Mouse (Mus musculus) gonadal fat pad, adult 2 months (tissue): ENCODE data around the gene Frmd5. TPM values are rescaled to one million over a fixed set of nuclear protein-coding genes. Genes with fewer than 3 reads are reported as not detected.
A peak's percentile ranks its signal among the peaks of the same experiment; 100 is the strongest.
"Not testable (repeated sequence)": the region's sequence is repeated elsewhere in the genome, so short reads cannot be mapped to it uniquely, and the experiment has no call there.

Experiments
- DNase-seq: peaks from one replicate; pipeline ENCODE4 v3.0.0-alpha.2; 2012; ENCODE audit warnings: low read depth
- polyA plus RNA-seq: library from polyadenylated mRNA; depleted of rRNA; stranded (reverse); fragments of >200 nt; gene quantifications from 2 replicates; pipeline ENCODE4 v1.2.3, GENCODE M21; 2012; rRNA removed

The Frmd5 gene
- polyA plus RNA-seq, result 2.4 and 2.6 TPM in 2 replicates

DNA sequence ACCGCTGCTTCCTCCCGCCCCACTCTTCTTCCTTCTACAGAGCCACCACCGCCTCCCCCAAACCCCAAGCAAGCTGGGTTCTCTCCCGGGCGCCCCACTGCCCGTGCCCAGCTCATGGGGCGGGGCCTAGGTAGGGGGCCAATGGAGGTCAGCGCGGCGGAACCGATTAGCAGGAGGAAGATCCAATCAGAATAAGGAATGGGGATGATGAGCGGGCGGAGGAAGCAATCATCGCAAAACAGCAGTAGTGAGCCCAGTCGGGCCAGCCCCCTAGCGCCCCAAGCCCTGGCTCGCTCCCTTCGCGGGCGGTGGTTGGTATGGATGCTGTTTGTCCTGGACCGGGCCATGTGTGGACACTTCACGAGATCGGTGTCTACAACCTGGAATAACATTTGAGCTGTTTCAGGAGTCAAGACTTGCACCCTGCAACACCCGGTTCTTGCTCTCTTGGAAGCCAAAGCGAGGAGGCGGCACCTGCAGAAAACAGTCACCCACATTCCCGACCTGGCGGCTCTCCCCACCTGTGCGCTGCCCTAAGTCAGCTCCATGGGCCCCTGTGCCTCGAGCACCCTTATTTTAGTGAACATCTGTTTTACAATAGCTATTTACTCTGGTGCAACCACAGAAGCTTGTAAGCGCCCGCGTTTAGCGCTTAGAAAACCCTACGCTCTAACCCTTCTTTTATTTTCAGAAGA, at the start of gene Frmd5:
Gene Frmd5, minus strand, starts transcription at position 129 of the 695 bp plus-strand sequence.
- peak; percentile 26 for DNase-seq

DNA sequence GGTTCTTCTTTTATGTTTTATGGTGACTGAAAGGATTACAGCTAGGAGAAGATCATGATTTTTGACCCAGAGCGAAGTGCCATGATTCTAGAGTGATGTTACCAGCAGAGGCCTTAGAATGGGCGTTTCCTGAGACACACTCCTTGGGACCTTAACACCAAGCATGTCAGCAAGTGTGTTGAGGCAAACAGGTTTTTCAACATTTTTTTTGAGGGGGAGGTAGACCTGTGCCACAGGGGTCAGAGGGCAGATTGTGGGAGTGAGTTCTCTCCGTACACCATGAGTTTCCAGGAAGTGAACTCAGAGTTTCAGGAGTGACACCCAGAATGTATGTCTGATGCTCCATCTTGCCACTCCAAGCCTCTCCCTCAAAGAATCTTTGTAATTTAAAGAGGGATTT, 47.1 kb upstream of the Frmd5 start:
- DNase-seq, result no peak

DNA sequence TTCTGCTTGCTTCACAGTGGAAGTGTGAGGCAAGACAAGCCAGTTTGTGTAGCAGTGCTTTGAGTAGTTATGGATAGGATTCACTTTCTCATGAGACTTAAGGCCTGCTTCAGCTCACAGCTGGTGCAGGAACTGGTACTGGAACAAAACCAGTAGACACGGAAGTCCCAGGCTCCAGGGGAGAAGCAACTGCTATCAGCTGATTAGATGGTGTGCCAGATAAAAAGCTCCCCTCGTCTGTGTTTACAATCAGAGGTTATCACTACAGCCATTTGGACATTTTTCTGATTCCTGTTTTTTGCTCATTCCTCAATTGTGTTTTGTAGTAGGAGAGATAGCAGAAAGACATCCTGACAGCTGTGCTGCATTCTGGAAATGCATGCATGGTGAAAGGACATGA, 45.2 kb upstream of the Frmd5 start:
- DNase-seq, result no peak

DNA sequence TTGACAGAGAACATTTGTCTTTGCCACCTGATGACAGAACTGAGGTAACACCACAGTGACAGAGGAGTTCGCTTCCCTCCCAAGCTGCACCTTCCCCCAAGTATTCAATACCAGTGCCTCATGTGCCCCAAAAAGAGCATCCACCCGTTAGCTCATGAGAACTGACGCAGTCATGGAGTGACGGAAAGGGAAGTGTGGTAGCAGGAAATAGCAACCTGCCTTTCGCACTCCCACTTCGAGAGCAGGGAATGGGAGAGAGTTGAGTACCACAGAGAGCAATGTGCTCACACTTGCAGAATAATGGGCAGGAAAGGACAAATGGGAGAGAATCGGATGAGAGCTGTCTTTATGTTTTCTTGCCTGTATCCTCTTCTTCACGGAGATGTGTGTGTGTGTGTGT, 39.2 kb upstream of the Frmd5 start:
- no peak for DNase-seq

DNA sequence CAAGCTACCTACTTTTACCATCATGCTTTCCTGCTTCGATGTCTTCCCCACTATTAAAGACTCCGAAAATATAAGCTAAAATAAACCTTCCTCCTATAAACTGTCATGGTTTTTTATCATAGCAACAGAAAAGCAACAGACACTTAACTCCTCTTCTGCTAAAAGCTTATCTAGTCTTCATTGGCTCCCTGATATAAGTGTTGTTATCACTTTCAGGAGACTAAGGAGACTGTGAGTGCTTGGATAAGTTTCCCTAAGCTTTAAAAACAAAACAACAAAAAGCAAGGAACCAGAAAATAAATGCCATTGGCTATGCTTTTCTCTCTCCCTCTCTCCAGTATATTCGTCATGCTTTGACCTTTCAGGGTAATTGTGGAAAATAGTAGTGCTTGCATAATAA, 35.4 kb upstream of the Frmd5 start:
- DNase-seq, result no peak

DNA sequence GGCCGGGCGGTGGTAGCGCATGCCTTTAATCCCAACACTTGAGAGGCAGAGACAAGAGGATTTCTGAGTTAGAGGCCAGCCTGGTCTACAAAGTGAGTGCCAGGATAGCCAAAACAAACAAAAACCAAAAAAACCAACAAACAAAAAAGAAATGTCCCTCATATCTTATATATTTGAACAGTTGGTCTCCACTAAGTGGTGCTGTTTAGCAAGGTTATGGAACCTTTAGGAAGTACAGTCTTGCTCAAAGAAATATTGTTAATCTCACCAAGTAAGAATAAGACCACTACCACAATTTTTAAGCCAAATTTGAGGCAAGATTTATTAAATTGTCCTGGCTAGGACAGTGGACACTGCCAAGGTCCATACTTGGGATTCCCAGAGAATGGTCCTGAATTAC, 34.6 kb upstream of the Frmd5 start:
- DNase-seq, result no peak

DNA sequence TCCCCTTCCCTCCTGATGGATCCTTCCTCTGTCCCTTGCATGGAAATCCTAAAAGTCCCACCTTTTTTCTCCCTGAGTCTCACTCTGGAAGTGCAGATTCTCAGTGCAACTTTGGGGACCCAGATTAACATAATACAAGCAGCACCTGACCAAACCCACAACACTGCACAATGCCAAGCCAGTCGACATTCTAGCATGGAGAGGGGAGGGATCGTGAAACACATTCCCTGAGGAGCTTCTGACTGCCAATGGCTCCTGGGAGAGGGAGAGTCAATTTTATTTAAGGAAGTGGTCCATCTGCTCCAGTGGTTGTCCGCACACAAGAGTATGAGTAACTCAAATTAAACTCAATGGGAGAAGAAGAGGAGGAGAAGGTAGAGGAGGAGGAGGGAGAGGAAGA, 28.0 kb upstream of the Frmd5 start:
- no peak for DNase-seq

DNA sequence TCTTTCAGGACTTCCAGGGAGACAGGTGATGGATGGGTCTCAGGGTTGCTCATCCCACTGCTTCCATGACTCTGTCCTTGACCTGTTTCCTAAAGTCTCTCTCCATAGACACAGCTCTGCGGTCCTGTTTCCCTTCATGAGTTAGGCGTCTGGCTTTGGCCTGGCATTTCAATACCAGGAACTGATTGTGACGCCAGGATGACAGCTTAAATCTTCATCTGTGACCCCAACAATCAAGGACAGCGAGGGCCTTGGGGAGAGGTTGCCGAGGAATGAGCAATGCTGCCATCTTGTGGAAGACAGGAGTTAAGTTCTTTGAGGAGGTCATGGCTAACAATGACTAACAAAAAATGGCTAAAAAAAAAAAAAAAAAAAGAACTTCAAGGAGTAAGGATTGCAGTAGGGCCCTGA, 25.6 kb upstream of the Frmd5 start:
- no peak for DNase-seq

DNA sequence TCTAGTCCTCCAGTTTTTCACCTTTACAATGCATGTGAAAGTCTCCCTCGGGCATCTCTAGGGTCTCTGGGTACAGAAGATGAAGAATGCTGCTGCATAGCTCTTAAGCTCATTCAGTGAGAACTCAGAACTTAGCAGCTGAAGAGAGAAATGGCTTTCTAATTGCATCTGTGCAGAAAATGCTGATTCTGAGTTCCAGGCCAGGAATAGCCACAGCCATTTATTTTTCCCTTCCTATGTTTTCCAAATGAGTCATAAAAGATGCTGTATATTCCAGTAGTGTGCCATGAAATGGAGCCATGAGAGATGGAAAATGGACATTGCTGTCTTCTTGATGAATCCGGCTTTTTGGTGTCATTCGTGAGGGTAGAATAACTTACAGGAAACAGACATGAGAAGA, 21.5 kb upstream of the Frmd5 start:
- DNase-seq, result no peak

DNA sequence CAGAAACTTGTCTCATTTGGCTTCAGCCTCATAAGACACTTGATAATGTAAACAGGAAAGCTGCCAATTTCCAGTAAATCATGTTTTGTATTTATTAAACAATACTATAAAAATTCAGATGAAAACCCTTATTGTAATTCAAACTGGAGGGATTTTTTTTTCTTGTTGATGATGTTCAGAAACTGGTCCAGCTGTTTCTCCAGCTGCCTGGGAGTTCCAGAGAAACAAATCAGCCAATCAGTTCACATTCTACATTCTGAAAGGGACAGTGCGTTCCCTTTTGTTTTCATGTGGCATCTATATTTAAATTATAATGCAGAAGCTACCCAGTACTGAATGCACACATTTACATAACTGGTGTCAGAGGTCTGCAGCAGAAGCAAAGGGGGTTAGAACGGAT, 19.3 kb upstream of the Frmd5 start:
- DNase-seq, result no peak

DNA sequence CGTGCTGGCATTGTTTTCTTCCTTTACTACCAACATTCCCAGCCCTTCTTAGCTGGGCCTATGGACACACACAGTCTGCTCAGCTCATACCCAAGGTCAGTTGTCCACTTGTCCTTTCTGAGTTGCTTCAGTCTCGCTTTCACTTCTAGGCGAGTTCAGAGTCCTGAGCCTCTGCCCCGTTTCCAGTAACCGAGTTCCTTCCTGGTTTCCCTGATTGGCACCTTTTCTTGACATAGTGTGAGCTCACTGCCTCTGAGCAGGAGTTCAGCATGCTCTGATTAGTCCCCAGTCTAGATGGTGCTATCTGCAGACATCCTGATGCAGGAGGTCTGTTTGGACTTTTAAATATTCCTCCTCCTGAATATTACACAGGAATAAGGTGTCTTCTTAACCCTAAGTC, 17.8 kb upstream of the Frmd5 start:
- DNase-seq, result no peak

DNA sequence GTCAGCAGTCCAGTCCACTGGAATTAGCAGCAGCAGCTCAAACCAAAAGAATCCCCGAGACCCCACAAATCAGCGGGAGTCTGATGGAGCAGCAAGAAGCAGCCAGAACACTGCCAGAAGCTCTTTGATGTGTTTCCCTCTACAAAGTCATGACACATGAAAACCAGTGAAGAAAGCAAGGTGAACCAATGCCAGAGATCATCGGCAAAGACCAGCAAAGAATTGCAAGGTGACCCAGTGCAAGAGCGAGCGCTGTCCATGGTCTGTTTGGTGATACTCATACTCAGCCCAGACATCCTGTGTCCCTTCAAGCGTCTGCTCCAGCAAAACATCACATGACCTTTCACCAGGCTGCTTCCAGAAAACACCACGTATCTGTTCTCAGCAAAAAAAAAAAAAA, 14.9 kb upstream of the Frmd5 start:
- no peak for DNase-seq

DNA sequence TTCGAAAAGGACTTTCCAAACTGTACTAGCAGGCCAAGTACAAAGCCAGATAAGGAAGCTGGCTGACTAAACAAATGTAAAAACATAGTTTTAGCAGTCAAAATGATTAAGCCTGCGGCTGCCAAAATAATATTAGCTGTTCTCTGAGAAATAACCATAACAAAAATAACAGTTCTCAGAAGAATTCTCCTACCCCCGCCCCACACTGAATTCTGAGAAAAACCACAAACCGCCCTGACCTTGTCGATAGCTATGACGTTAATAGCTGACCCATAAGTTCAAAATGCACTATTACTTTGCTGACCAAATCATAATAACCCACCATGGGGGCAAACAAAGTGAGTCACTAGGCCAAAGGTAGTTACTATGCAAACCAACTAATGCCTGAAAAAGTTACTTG, 4.0 kb upstream of the Frmd5 start:
- not testable (repeated sequence) for DNase-seq

DNA sequence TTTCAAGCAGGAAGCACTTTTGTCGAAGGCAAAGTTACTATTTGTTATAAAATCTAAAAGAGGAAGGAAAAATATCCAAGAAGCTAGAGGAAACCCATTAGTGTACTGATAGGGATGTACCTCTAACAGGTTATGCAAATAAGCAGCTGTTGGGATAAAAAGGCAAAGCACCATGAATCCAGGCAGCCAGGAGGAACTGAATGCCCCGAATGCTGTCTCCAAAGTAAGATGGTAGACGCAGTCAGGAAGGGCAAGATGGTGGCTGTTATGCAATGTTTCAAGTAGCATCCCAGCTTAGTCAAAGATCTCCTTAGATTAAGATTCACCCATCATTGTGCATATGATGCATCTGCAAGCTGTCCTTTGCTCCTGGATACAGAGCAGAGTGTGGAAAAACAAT, 2.2 kb upstream of the Frmd5 start:
- no peak for DNase-seq

DNA sequence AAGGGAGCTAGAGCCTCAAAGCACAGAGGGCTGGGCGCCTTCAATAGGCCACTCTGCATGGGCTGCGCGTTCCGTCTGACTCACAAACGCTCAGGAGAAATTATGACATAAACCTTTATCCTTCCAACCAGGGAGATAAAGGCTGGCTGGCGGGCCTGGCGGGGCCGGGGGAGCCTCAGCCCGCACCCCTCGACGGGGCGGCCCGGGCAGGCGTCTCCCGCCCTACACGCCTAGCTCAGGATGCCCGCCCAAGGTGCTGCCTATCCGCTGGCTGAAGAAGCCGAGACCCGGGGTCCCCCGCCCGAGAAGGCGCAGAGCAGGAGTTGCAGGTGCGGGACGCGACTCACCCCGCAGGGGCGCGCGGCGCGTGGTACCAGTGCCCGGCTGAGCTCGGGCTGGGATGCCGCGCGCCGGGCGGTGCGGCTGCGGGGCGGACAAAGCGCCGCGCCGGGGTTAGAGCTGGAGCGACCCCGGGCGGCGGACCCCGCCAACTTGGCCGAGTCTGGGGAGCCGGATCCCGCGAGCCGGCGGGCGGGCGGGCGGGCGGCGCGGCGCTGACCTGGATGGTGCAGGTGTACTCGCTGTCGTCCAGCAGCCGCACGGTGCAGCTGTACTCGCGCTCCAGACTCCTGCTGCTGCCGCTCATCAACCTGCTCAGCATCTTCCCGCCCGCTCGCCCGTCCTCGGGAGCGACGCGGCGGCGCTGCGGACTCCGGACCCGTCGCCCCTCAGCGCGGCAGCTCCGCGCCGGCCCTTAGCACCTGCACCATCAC, 530 bp downstream of the Frmd5 start:
- DNase-seq, result no peak

DNA sequence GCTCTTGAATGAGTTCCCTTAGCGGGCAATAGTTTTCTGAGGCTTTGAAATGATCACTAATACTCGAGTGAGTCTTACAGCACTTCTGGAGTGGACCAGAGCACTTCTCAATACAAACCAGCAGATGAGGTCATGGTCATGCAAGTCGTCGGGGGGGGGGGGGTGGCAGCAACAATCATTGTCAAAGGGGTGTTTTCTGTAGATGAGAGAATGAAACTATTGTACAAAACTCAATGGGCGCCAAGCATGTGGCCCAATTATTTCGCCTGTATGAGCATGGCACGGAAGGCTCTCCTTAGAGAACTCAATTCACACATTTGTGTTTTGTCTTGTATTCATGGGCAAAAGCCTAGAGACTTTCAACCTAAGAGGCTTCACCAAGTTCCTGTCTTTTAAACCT, 7.8 kb downstream of the Frmd5 start:
- no peak for DNase-seq

DNA sequence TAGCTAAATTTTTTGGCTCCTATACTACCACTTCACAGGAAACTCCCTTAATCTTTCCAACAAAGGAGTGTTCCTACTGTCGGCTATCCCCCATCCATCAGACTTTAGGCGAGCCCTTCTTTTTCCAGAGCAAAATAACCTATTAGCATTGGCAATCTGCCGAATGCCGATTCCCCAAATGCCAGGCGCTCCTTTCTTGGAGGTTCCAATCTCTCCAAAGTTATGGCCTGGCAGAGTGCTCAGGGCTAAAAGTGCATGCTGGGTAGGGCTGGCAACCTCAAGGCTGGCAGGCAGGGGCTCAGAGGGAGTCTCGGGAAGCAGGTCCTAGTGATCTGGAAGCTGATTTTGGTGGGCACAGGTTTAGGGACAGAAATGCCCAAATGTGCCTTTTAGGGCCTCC, 10.9 kb downstream of the Frmd5 start:
- no peak for DNase-seq

DNA sequence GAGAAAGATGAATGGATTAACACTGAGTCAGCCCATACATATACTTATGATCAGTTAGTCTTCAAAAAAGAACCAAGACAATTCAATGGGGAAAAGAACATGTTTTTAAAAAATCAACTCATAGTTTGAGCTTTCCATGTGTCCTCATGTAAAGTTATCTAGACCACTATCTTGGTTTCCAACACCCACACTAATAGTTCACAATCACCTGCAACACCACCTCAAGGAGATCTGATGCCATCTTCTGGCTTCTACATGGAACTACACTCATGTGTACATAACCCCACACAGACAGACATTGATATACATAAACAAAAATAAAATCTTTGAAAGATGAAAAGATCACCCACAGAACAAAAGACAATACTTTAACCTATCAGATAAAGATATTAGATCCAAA, 17.1 kb downstream of the Frmd5 start:
- DNase-seq, result no peak

DNA sequence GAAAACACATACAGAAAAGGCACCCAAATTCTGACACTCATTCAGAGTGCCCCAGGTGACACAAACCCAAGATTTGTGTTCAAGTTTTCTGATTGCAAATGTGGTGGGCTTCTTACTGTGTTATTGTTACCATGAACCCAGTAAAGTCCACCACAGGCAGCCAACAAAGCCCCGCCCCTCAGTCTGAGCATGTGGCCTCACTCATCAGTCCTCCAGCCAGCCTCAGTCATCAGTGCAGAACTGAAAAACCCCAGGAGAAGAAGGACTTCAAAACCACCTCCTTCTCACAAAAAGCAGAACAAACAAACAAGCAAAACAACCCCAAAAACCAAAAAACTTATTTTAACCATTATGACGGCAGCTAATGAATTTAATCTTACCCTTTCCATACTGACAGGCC, 18.5 kb downstream of the Frmd5 start:
- DNase-seq, result no peak

DNA sequence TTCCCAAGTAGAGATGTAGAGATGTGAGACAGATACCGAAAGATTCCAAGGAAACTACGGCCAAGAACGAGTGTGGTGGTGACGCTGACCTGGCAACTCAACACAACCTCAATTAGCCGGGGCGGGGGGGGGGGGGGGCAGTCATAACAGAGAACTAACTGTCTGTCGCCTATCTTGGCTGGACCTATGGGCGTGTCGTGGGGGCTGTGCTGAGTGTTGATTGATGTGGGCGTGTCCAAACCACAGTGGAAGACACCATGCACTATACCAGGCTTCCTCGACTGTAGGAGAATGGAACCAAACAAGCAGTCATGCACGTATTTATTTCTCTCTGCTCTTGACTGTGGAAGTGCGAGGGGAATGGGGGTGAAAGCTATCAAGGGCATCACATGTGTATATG, 19.1 kb downstream of the Frmd5 start:
- no peak for DNase-seq

DNA sequence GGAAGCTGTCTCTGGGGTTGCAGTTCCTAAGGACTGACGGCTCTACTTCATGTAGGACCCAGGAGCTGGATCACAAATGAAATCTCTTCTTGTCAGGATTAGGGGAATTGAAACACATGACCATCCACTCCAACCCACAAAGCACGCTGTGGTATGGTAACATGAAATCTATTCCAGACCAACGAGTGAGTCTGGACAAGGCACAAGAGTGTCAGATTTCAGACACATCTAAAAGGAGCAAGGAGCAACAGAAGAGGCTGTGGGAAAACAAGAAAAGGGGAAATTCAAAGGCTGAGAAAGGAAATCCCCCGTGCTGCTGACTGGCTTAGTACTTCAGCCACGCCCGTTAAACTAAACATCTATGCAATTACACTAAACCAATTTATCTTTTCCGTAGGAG, 19.6 kb downstream of the Frmd5 start:
- no peak for DNase-seq

DNA sequence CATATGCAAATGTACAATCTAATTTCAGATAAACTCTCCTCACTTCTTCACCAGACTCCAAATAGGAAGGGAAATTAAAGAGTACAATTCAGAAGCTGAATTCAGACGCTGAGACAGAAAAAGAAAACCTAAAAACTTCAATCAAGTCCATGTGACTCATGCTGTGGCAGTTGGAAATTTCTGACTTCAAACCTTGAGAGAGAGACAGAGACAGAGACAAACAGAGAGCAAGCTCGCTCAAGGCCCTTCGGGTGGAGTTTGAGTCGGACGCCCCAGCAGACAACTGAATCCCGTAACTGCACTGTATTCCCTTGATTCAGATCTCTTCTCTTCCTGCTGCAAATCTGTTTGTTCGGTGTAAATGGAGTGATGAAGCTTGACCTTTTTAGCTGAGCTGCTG, 30.7 kb downstream of the Frmd5 start:
- no peak for DNase-seq

DNA sequence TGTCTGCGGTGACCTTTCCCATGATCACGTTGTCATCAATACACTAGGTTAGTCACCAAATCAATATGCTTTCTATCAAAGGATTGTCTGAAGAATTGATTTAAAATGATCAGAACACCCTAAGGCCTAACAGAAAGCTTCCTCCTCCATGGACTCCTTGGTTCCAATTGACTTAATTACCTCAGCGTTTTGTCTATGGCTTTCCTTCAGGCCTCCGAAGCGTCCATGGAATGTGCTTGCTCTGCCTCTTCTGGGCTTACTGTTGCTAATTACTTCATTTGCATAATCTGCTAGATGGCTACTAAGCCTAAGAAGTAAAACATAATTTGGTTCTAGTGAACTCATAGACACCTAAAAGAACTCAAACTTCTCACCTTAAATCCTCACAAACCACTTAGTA, 42.0 kb downstream of the Frmd5 start:
- no peak for DNase-seq

DNA sequence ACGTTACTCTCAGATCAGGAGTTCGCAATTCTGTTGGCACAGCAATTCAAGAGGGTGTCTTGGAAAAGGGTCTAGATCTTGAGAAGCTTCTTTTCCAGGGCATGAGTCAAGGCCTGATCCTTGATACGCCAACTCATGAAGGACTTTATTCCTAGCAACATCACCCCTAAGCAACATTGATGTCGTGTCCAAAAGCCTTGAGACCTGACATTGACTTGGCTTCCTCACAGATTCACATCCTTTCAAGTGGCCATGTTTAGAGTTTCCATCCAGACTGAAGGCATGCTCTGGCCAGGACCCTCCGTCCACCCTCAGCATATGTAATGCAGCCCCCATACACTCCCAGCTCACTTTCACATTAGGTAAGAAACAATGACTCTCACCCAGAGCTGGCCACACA, 45.0 kb downstream of the Frmd5 start:
- DNase-seq, result no peak
